Mouse (Mus musculus) megakaryocyte, embryonic 14.5 days (primary cell): Measurements from ENCODE around the gene Mapre3. TPM values are rescaled to one million over a fixed set of nuclear protein-coding genes. Genes with fewer than 3 reads are reported as not detected.

Source experiments
- H3K27me3 ChIP-seq: replicated peaks from 2 replicates; pipeline ENCODE3; 2012; ENCODE audit warnings: inconsistent platforms
- H3K36me3 ChIP-seq: replicated peaks from 2 replicates; pipeline ENCODE3; 2012; ENCODE audit warnings: low read length, inconsistent platforms, mixed read lengths
- H3K4me1 ChIP-seq: 2 replicates; pipeline ENCODE4 v1.6.1; 2012; ENCODE audit warnings: inconsistent platforms
- H3K4me3 ChIP-seq: replicated peaks from 2 replicates; pipeline ENCODE3; 2012; ENCODE audit warnings: moderate library complexity, mild to moderate bottlenecking, inconsistent platforms
- H3K9me3 ChIP-seq: 2 replicates; pipeline ENCODE4 v1.6.1; 2012; ENCODE audit warnings: inconsistent platforms
- FLI1 ChIP-seq: IDR thresholded peaks from 2 replicates; pipeline ENCODE4 v1.6.1; 2012; ENCODE audit warnings: low read length, inconsistent platforms, mixed read lengths
- GATA1 ChIP-seq: IDR thresholded peaks from 3 replicates; pipeline ENCODE4 v1.6.1; 2012; ENCODE audit warnings: mixed read lengths, low read length, inconsistent platforms, borderline replicate concordance
- polyA plus RNA-seq: library from polyadenylated mRNA; stranded (reverse); fragments of >175 nt; gene quantifications from 2 replicates; pipeline ENCODE4 v1.2.3, GENCODE M21; 2012; ENCODE audit warnings: low replicate concordance; ENCODE audit not compliant: insufficient read depth

Gene Mapre3
- 2.1 TPM in 1 of 2 replicates, not detected in the other for polyA plus RNA-seq

DNA sequence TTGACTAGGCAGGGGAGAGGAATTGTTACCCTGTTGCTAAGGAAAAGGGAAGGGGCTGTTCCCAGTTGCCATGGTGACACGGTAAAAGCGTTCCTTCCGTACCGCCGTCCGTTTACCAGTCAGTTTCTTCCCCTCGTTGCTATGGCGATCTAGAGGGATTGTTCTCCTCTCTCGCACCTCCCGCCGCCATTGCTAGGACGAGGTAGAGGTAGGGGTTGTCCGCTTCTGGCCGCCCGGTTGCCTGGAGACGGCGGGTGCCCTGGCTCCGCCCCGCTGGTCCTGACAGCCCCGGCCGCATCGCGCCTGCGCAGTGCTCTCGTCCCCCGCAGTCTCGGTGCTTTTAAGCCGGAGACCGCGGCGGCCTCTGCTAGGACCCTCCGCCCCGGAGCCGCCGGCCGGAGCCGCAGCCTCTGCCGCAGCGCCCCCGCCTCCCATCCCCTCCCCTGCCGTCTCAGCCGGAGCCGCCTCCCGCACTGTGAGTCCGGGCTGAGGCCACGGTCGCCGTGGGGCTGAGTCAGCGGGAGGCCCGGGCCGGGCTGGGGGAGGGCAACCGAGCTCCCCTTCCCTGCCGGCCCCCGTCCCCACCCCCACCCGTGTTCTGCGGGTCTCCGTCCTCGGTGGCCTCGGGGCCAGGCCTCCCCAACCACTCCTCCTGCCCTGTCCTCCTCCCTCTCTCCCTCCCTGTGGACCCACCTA lies at the start of gene Mapre3:
TSS of gene Mapre3 (plus strand) at position 218 of the 696 bp plus-strand sequence.
- peak within 1 kb of the TSS; percentile 93 for H3K4me3 ChIP-seq
- no peak for TF ChIP-seq FLI1
- TF ChIP-seq GATA1: no peak

GRCm38 (mm10) chr5:30765596-30766370 lies 48.7 kb upstream of the Mapre3 start:
- Histone ChIP-seq H3K9me3 (peaks cover 14% of the 10 kb centered on the region), H3K4me3 (no peak overlapping the region), H3K4me1 (no peaks in the 10 kb centered on the region), H3K36me3 (no peaks in the 10 kb centered on the region), H3K27me3 (peaks cover 63% of the 10 kb centered on the region)
- TF ChIP-seq FLI1: no peak
- TF ChIP-seq GATA1: no peak

More for the DNA sequence above, at the start of gene Mapre3:
- Histone ChIP-seq H3K4me1 (peaks cover 19% of the 10 kb centered on the region), H3K9me3 (no peaks in the 10 kb centered on the region), H3K27me3 (peaks cover 95% of the 10 kb centered on the region), H3K36me3 (no peaks in the 10 kb centered on the region)

- Histone ChIP-seq H3K36me3 (no peaks in the 10 kb centered on the region), H3K4me3 (no peak overlapping the region), H3K27me3 (peaks cover 71% of the 10 kb centered on the region), H3K4me1 (no peaks in the 10 kb centered on the region), H3K9me3 (peaks cover 14% of the 10 kb centered on the region)
- TF ChIP-seq FLI1 (no peak), GATA1 (no peak)
Observed at GRCm38 (mm10) chr5:30768082-30768481, 46.4 kb upstream of the Mapre3 start.

- Histone ChIP-seq H3K4me1 (no peaks in the 10 kb centered on the region), H3K4me3 (no peak overlapping the region), H3K36me3 (no peaks in the 10 kb centered on the region)
Observed at GRCm38 (mm10) chr5:30768598-30768997, 45.8 kb upstream of the Mapre3 start.

GRCm38 (mm10) chr5:30769075-30769474 lies 45.4 kb upstream of the Mapre3 start:
- no peak for TF ChIP-seq FLI1
- no peak for TF ChIP-seq GATA1
- Histone ChIP-seq H3K4me1 (no peaks in the 10 kb centered on the region), H3K4me3 (no peak overlapping the region), H3K9me3 (peaks cover 11% of the 10 kb centered on the region), H3K27me3 (peaks cover 72% of the 10 kb centered on the region), H3K36me3 (no peaks in the 10 kb centered on the region)

More at GRCm38 (mm10) chr5:30768598-30768997, 45.8 kb upstream of the Mapre3 start:
- no peak for TF ChIP-seq GATA1
- no peak for TF ChIP-seq FLI1
- Histone ChIP-seq H3K27me3 (peaks cover 72% of the 10 kb centered on the region), H3K9me3 (peaks cover 14% of the 10 kb centered on the region)

GRCm38 (mm10) chr5:30774601-30775371 lies 39.7 kb upstream of the Mapre3 start:
- peaks cover 5% of the 10 kb centered on the region for H3K4me1 ChIP-seq
- no peaks in the 10 kb centered on the region for H3K9me3 ChIP-seq
- no peak for TF ChIP-seq FLI1
- no peak for TF ChIP-seq GATA1
- H3K36me3 ChIP-seq: no peaks in the 10 kb centered on the region
- peaks cover 70% of the 10 kb centered on the region for H3K27me3 ChIP-seq
- peak overlapping the region; percentile 78 for H3K4me3 ChIP-seq

DNA sequence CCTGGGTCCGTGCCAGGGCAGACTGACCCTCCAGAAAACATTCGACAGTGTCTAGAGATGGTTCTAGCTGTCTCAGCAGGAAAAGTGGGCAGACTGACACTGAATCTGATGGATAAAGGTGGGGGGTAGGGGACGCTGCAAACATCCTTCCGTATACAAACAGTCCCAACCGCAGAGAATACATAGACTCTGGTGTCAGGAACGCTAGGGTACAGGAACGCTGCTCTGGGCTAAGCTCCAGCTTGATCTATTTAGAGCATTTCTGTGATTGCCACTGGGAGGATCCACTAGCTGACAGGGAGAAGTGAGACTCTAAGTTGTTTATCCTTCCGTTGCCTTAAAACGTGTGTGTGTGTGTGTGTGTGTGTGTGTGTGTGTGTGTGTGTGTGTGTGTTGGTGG lies 33.7 kb upstream of the Mapre3 start:
- Histone ChIP-seq H3K4me1 (no peaks in the 10 kb centered on the region), H3K36me3 (no peaks in the 10 kb centered on the region), H3K9me3 (no peaks in the 10 kb centered on the region), H3K27me3 (peaks cover 81% of the 10 kb centered on the region), H3K4me3 (no peak overlapping the region)
- TF ChIP-seq FLI1 (no peak), GATA1 (no peak)

DNA sequence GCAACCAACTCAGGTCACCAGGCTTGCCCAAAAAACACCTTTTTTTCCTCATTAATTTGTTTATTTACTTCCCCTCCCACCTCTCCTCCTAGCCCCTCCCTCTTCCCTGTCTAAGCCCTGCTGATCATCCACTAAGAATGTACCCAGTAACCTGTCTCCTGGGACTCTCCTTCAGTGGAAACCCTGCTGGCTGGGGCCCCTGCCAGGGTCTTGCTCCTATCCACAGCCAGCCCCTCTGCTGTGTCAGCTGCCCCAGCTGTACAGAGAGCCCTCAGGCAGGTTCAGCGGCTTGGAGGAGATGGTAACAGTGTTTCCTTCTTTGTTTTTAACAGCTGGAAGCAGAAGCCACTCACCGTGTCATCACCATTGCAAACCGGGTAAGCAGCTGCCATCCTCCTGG lies 33.3 kb upstream of the Mapre3 start:
- Histone ChIP-seq H3K4me3 (no peak overlapping the region), H3K9me3 (no peaks in the 10 kb centered on the region), H3K4me1 (no peaks in the 10 kb centered on the region), H3K27me3 (peaks cover 79% of the 10 kb centered on the region), H3K36me3 (no peaks in the 10 kb centered on the region)
- TF ChIP-seq GATA1: no peak
- no peak for TF ChIP-seq FLI1

DNA sequence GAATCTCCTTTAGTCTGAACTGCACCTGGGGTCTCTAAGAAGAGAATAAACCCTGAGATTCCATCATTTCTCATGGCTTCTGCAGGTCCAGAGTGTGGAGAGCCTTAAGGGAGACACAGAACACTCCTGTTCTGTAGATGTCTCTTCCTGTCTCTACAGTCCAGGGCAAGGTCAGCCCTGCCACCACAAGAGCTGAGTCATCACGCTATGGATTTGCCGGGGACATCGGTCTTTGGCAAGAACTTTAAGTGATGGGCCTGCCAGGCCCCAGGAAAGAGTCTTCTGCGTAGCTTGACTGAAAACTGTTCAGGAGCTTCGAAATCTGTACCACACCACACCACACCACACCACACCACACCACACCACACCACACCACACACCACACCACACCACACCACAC lies 27.1 kb upstream of the Mapre3 start:
- TF ChIP-seq GATA1: no peak
- no peak for TF ChIP-seq FLI1
- Histone ChIP-seq H3K36me3 (no peaks in the 10 kb centered on the region), H3K9me3 (no peaks in the 10 kb centered on the region), H3K27me3 (peaks cover 73% of the 10 kb centered on the region), H3K4me1 (peaks cover 9% of the 10 kb centered on the region), H3K4me3 (no peak overlapping the region)
